Mouse (Mus musculus): ENCODE results near the gene Smurf1. TPM values are rescaled to one million over a fixed set of nuclear protein-coding genes. Genes with fewer than 3 reads are reported as not detected.

Gene Smurf1
- polyA plus RNA-seq, 1 experiment = 16.4 TPM

DNA sequence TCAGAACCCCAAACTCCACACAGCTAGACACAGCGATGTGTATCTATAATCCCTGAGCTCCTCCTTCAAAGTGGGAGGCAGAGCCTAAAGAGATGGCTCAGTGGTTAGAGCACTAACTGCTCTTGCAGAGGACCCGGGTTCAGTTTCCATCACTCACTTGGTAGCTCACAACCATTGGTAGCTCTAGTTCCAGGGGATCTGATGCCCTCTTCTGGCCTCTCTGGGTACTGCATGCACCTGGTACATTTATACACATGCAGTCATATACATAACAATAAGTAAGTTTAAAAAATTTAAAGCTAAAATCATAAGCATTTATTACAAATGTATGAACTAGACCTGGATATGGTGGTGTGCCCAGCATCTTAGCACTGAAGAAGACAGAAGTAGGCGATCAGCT lies 17.6 kb upstream of the Smurf1 start:
- WGBS = 94% methylated on average over 3 of the region's 3 CpGs
- TF ChIP-seq POLR2A (IDR thresholded peaks at IDR 0.05; ENCODE audit: low read depth, low read length) (no peak), CTCF (IDR thresholded peaks at IDR 0.05; ENCODE audit: extremely low read depth, insufficient read depth, insufficient read length, insufficient replicate concordance) (no peak)
- Histone ChIP-seq H3K27me3 (ENCODE audit: control insufficient read depth, insufficient read depth, low read length) (no peaks in the 10 kb centered on the region), H3K36me3 (ENCODE audit: control insufficient read depth, insufficient read depth, low read length) (no peaks in the 10 kb centered on the region), H3K4me1 (ENCODE audit: control insufficient read depth, insufficient read depth, insufficient read length) (no peaks in the 10 kb centered on the region), H3K4me3 (ENCODE audit: extremely low read depth, insufficient read depth, insufficient read length) (no peak overlapping the region), H3K27ac (ENCODE audit: insufficient read depth, low read length) (no peak overlapping the region)
- no peak for DNase-seq (ENCODE audit: low read depth in 1 of 2, low spot score in 2 of 2)

DNA sequence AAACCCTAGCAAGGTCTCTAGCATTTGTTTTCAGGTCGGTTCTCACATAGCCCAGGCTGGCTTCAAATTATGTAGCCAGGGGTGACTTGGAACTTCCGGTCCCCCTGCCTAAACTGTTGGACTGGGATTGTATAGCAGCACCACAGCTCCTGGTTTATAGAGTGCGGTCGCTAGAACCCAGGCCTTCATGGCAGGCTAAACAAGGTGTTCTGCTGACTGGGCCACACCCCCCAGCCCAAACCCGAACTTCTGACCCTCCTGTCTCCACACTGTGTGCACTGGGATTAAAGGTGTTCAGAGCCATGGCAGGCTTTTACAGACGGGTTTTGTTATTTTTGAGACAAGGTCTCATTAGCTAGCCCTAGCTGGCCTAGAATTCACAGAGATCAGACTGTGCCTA lies 13.5 kb upstream of the Smurf1 start:
- Histone ChIP-seq H3K4me3 (ENCODE audit: extremely low read depth, insufficient read depth, insufficient read length) (no peak overlapping the region), H3K36me3 (ENCODE audit: control insufficient read depth, insufficient read depth, low read length) (no peaks in the 10 kb centered on the region), H3K4me1 (ENCODE audit: control insufficient read depth, insufficient read depth, insufficient read length) (no peaks in the 10 kb centered on the region), H3K27ac (ENCODE audit: insufficient read depth, low read length) (no peak overlapping the region), H3K27me3 (ENCODE audit: control insufficient read depth, insufficient read depth, low read length) (no peaks in the 10 kb centered on the region)
- DNase-seq (ENCODE audit: low read depth in 1 of 2, low spot score in 2 of 2) = no peak
- 83% methylated on average over 6 of the region's 6 CpGs for WGBS
- TF ChIP-seq CTCF (IDR thresholded peaks at IDR 0.05; ENCODE audit: extremely low read depth, insufficient read depth, insufficient read length, insufficient replicate concordance) = no peak
- no peak for TF ChIP-seq POLR2A (IDR thresholded peaks at IDR 0.05; ENCODE audit: low read depth, low read length)

DNA sequence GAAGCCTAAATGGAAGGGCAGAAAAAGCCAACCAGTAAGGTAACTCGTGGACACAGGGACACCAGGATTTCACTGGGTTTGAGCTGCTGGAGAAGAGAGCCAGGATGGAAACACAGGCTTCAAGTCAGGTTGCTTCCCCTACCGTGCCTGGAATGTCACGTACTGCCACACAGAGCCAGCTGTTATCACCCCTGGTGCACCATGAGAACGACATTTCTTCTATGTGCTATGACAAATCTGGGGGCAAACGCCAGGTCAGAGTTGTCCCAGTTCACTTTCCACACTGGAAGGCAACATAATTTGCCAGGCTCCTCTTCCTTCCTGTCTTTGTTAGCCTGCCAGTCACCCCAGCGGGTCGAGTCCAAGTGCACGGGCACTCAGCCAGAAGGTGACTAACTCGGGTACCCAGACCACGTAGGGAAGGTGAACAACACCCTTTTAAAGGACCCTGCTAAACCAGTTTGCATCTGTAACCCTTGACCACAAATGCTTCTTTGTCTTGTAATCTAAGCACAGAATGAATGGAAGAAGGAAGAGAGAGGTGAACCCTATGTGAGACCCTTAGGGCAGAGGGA lies 13.0 kb upstream of the Smurf1 start:
- Histone ChIP-seq H3K4me3 (ENCODE audit: extremely low read depth, insufficient read depth, insufficient read length) (no peak overlapping the region), H3K36me3 (ENCODE audit: control insufficient read depth, insufficient read depth, low read length) (no peaks in the 10 kb centered on the region), H3K27me3 (ENCODE audit: control insufficient read depth, insufficient read depth, low read length) (no peaks in the 10 kb centered on the region), H3K27ac (ENCODE audit: insufficient read depth, low read length) (no peak overlapping the region), H3K4me1 (ENCODE audit: control insufficient read depth, insufficient read depth, insufficient read length) (no peaks in the 10 kb centered on the region)
- 22% methylated on average over 10 of the region's 10 CpGs for WGBS
- no peak for DNase-seq (ENCODE audit: low read depth in 1 of 2, low spot score in 2 of 2)
- TF ChIP-seq POLR2A (IDR thresholded peaks at IDR 0.05; ENCODE audit: low read depth, low read length) = no peak
- no peak for TF ChIP-seq CTCF (IDR thresholded peaks at IDR 0.05; ENCODE audit: extremely low read depth, insufficient read depth, insufficient read length, insufficient replicate concordance)

DNA sequence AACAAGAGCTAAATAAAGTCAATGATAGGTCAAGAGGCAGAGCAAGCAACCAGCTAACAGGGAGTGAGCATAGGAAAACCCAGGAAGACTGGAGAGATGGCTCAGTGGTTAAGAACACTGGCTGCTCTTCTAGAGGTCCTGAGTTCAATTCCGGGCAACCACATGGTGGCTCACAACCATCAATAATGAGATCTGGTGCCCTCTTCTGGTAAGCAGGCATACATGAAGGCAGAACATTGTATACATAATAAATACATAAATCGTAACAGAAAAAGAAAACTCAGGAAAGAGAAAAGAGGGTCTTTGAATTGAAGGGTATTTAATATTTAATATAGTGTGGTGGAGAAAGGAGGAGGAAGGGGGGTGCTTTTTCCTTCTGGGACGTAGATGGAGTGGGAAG lies 5.6 kb upstream of the Smurf1 start:
- no peaks in the 10 kb centered on the region for H3K27me3 ChIP-seq (ENCODE audit: control insufficient read depth, insufficient read depth, low read length)
- WGBS = 88% methylated on average over 3 of the region's 3 CpGs
- no peak overlapping the region for H3K4me3 ChIP-seq (ENCODE audit: extremely low read depth, insufficient read depth, insufficient read length)
- H3K36me3 ChIP-seq (ENCODE audit: control insufficient read depth, insufficient read depth, low read length) = no peaks in the 10 kb centered on the region
- H3K4me1 ChIP-seq (ENCODE audit: control insufficient read depth, insufficient read depth, insufficient read length) = peaks cover 3% of the 10 kb centered on the region; the same call in 1 of the 2 replicates
- H3K27ac ChIP-seq (ENCODE audit: insufficient read depth, low read length) = no peak overlapping the region
- TF ChIP-seq CTCF (IDR thresholded peaks at IDR 0.05; ENCODE audit: extremely low read depth, insufficient read depth, insufficient read length, insufficient replicate concordance) (no peak), POLR2A (IDR thresholded peaks at IDR 0.05; ENCODE audit: low read depth, low read length) (no peak)
- DNase-seq (ENCODE audit: low read depth in 1 of 2, low spot score in 2 of 2) = no peak

DNA sequence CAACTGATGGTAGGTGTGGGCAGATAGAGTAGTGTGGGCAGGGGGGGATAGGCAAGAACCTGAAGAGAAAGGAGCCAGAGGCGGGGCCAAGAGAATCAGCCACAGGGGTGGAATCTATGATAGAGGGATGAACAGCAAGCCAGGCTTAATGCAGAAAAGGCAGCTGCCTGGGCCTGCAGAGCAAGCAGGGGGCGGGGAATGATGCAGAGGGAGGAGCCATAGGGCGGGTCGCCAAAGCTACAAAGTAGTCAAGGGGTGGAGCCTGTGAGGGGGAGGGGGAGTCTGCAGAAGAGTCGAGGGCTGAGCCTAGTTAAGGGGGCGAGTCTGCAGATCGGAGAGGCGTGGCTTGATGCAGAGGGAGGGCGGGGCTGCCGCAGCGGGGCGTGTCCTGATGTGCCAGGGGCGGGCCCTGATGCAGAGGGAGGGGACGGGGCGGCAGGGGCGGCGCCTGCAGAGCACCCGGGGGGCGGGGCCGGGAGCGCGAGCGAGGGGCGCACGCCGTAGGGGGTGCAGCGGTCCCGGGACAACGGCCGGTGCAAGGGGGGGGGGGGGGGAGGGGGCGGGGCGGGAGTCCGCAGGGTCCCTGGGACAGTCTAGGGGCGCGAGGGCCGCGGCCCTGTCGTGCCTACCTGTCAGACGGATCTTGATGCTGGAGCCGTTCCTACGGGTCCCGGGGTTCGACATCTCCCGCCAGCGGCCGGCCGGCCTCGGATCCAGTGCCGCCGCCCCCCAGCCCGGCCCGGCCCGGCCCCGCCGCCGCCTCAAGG lies 592 bp downstream of the Smurf1 start:
- Histone ChIP-seq H3K4me3 (ENCODE audit: extremely low read depth, insufficient read depth, insufficient read length) (peak overlapping the region; percentile 60), H3K4me1 (ENCODE audit: control insufficient read depth, insufficient read depth, insufficient read length) (peaks cover 12% of the 10 kb centered on the region; the same call in 1 of the 2 replicates), H3K27me3 (ENCODE audit: control insufficient read depth, insufficient read depth, low read length) (no peaks in the 10 kb centered on the region), H3K27ac (ENCODE audit: insufficient read depth, low read length) (peak overlapping the region; percentile 66), H3K36me3 (ENCODE audit: control insufficient read depth, insufficient read depth, low read length) (no peaks in the 10 kb centered on the region)
- TF ChIP-seq CTCF (IDR thresholded peaks at IDR 0.05; ENCODE audit: extremely low read depth, insufficient read depth, insufficient read length, insufficient replicate concordance) (no peak), POLR2A (IDR thresholded peaks at IDR 0.05; ENCODE audit: low read depth, low read length) (no peak)
- WGBS = 3% methylated on average over 37 of the region's 56 CpGs
- peak; percentile 78 to 85 for DNase-seq (ENCODE audit: low read depth in 1 of 2, low spot score in 2 of 2)

DNA sequence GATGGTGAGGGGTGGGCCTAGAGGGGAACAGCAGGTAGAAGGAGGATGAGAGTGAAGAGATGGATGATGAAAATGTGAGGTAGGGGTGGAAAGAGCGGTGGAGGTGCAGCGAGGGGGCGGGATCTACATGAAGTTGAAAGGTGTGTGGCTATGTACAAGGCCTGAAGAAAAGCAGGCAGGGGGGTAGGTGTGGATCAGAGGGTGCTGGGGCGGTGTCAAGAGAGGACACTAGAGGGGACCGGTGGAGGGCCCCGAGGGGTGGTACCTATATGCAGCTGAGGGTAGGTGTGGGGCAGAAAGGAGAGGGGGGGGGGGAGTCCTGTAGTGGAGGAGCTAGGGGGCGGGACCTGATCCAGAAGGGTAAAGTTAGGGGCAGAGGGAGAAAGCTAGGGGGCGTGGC lies 1.2 kb downstream of the Smurf1 start:
- Histone ChIP-seq H3K4me1 (ENCODE audit: control insufficient read depth, insufficient read depth, insufficient read length) (peaks cover 12% of the 10 kb centered on the region; the same call in 1 of the 2 replicates), H3K4me3 (ENCODE audit: extremely low read depth, insufficient read depth, insufficient read length) (no peak overlapping the region; the same call in 1 of the 2 replicates), H3K27me3 (ENCODE audit: control insufficient read depth, insufficient read depth, low read length) (no peaks in the 10 kb centered on the region), H3K27ac (ENCODE audit: insufficient read depth, low read length) (no peak overlapping the region), H3K36me3 (ENCODE audit: control insufficient read depth, insufficient read depth, low read length) (no peaks in the 10 kb centered on the region)
- DNase-seq (ENCODE audit: low read depth in 1 of 2, low spot score in 2 of 2) = no peak
- 61% methylated on average over 8 of the region's 8 CpGs for WGBS
- TF ChIP-seq POLR2A (IDR thresholded peaks at IDR 0.05; ENCODE audit: low read depth, low read length) = no peak
- TF ChIP-seq CTCF (IDR thresholded peaks at IDR 0.05; ENCODE audit: extremely low read depth, insufficient read depth, insufficient read length, insufficient replicate concordance) = no peak

DNA sequence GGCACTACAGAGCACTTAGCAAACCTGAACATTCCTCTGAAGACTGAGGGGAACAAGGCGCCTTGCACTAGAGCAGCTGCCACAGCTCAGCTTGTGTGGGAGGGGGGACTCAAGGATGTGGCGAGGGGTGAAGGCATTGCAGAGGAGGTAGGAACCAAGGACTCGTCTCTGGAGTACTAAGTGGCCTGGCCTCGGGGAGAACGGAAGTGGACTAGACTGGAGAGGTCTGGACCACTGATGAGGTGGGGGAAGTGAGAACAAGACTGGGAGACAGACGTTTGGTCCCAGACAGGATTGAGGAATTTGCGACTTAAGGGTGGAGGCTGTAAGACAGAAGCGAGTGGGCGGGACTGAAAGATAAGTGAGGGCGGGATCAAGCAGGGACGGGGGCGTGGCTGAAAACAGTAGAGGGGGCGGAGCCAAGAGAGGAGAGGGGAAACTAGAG lies 1.8 kb downstream of the Smurf1 start:
- Histone ChIP-seq H3K36me3 (ENCODE audit: control insufficient read depth, insufficient read depth, low read length) (no peaks in the 10 kb centered on the region), H3K4me1 (ENCODE audit: control insufficient read depth, insufficient read depth, insufficient read length) (peaks cover 12% of the 10 kb centered on the region; the same call in 1 of the 2 replicates), H3K4me3 (ENCODE audit: extremely low read depth, insufficient read depth, insufficient read length) (no peak overlapping the region), H3K27ac (ENCODE audit: insufficient read depth, low read length) (peak overlapping the region; percentile 40), H3K27me3 (ENCODE audit: control insufficient read depth, insufficient read depth, low read length) (no peaks in the 10 kb centered on the region)
- WGBS = 32% methylated on average over 13 of the region's 13 CpGs
- peak in 1 of 2 experiments; percentile 46 for DNase-seq (ENCODE audit: low read depth in 1 of 2, low spot score in 2 of 2)
- no peak for TF ChIP-seq POLR2A (IDR thresholded peaks at IDR 0.05; ENCODE audit: low read depth, low read length)
- no peak for TF ChIP-seq CTCF (IDR thresholded peaks at IDR 0.05; ENCODE audit: extremely low read depth, insufficient read depth, insufficient read length, insufficient replicate concordance)

Measured in spleen, adult 2 months (tissue).